Mouse (Mus musculus) cerebellum, postnatal 36 days (tissue): ENCODE results near the gene Mterf4.

Experiments used
- DNase-seq, 2 experiments: peaks; one replicate each; pipeline ENCODE4 v3.0.0; 2021 to 2022; ENCODE audit warnings: mixed read lengths in 2 of 2

The Mterf4 gene

GRCm38 (mm10) chr1:93267207-93267606 lies 38.5 kb downstream of the Mterf4 start:
- DNase-seq = no peak

- DNase-seq = no peak
Observed at GRCm38 (mm10) chr1:93257560-93257959, 48.2 kb downstream of the Mterf4 start.

GRCm38 (mm10) chr1:93255761-93256160 lies 50.0 kb downstream of the Mterf4 start:
- no peak for DNase-seq

GRCm38 (mm10) chr1:93252586-93252985 lies 53.1 kb downstream of the Mterf4 start:
- DNase-seq = no peak
